Mouse (Mus musculus) liver, adult 2 months (tissue): ENCODE measurements around the gene Slc25a51.

ENCODE experiments used
- CTCF ChIP-seq: fragments of 200-500 bp; IDR thresholded peaks from 2 replicates; pipeline ENCODE4 v1.5.1; 2011; ENCODE audit warnings: low read depth, low read length, control low read depth
- POLR2A ChIP-seq: fragments of 200-500 bp; IDR thresholded peaks from 2 replicates; pipeline ENCODE4 v1.6.1; 2011; ENCODE audit warnings: low read length, control low read depth; ENCODE audit not compliant: insufficient read depth; ENCODE audit errors: extremely low read depth

DNA sequence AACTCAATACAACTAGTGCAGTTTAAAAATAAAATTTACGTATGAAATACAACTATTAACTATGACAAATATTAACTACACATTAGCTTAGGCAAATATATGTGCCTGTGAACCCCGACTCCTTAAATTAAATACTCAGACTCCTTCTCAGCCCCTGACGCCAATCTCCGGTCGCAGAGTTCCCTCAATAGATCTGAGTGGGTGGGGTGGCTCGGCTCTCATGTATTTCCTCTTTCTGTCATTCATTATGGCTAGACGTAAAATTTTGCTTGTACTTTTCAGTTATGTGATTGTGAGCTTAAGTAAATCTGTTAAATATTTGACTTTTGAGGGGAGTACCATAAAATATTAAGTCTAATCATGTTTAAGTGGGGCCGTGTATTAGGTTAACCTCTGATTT lies 15.6 kb downstream of the Slc25a51 start:
- no peak for TF ChIP-seq POLR2A
- TF ChIP-seq CTCF: no peak
